Mouse (Mus musculus): ENCODE measurements around the gene Cipc. TPM values are rescaled to one million over a fixed set of nuclear protein-coding genes. Genes with fewer than 3 reads are reported as not detected.

The Cipc gene
- 46.4 and 52.3 TPM in 2 replicates for polyA plus RNA-seq (2012; rRNA removed)

- DNase-seq (ENCODE audit: low spot score), result peak; percentile 94
Measured at GRCm38 (mm10) chr12:86946862-86947574, at the start of gene Cipc. Gene Cipc (plus strand): TSS chr12:86947043.

GRCm38 (mm10) chr12:86897769-86898273 is 49.0 kb upstream of the Cipc start:
- DNase-seq (ENCODE audit: low spot score), result no peak

GRCm38 (mm10) chr12:86898448-86898847 is 48.4 kb upstream of the Cipc start:
- DNase-seq (ENCODE audit: low spot score), result no peak

GRCm38 (mm10) chr12:86899461-86900179 is 47.2 kb upstream of the Cipc start:
- no peak for DNase-seq (ENCODE audit: low spot score)

- no peak for DNase-seq (ENCODE audit: low spot score)
Measured at GRCm38 (mm10) chr12:86903828-86904806, 42.7 kb upstream of the Cipc start.

GRCm38 (mm10) chr12:86905203-86905602 is 41.6 kb upstream of the Cipc start:
- DNase-seq (ENCODE audit: low spot score), result no peak

GRCm38 (mm10) chr12:86905876-86906275 is 41.0 kb upstream of the Cipc start:
- DNase-seq (ENCODE audit: low spot score), result no peak

GRCm38 (mm10) chr12:86906395-86906794 is 40.4 kb upstream of the Cipc start:
- DNase-seq (ENCODE audit: low spot score), result peak; percentile 73

GRCm38 (mm10) chr12:86911482-86911931 is 35.3 kb upstream of the Cipc start:
- DNase-seq (ENCODE audit: low spot score), result no peak

- DNase-seq (ENCODE audit: low spot score), result no peak
Measured at GRCm38 (mm10) chr12:86912335-86913093, 34.3 kb upstream of the Cipc start.

GRCm38 (mm10) chr12:86914351-86914750 is 32.5 kb upstream of the Cipc start:
- DNase-seq (ENCODE audit: low spot score), result no peak

GRCm38 (mm10) chr12:86914756-86915155 is 32.1 kb upstream of the Cipc start:
- DNase-seq (ENCODE audit: low spot score), result no peak

GRCm38 (mm10) chr12:86915617-86916016 is 31.2 kb upstream of the Cipc start:
- no peak for DNase-seq (ENCODE audit: low spot score)

- no peak for DNase-seq (ENCODE audit: low spot score)
Measured at GRCm38 (mm10) chr12:86916796-86917573, 29.9 kb upstream of the Cipc start.

- no peak for DNase-seq (ENCODE audit: low spot score)
Measured at GRCm38 (mm10) chr12:86918361-86918967, 28.4 kb upstream of the Cipc start.

- DNase-seq (ENCODE audit: low spot score), result no peak
Measured at GRCm38 (mm10) chr12:86918983-86919722, 27.7 kb upstream of the Cipc start.

- DNase-seq (ENCODE audit: low spot score), result peak; percentile 53
Measured at GRCm38 (mm10) chr12:86923837-86924236, 23.0 kb upstream of the Cipc start.

GRCm38 (mm10) chr12:86930934-86931729 is 15.7 kb upstream of the Cipc start:
- no peak for DNase-seq (ENCODE audit: low spot score)
